Mouse (Mus musculus): Measurements from ENCODE around the gene Myl7. TPM values are rescaled to one million over a fixed set of nuclear protein-coding genes. Genes with fewer than 3 reads are reported as not detected.

Gene Myl7
- not detected for polyA plus RNA-seq (2017; shearing (Covaris generic))

GRCm38 (mm10) chr11:5898531-5898930, at the start of gene Myl7:
Gene Myl7 (minus strand): TSS chr11:5898782.

GRCm38 (mm10) chr11:5877921-5878526, 20.6 kb downstream of the Myl7 start, which contains the start of gene Pold2:
Gene Pold2 (minus strand): TSS chr11:5878292.

GRCm38 (mm10) chr11:5861678-5862393, 36.7 kb downstream of the Myl7 start, which contains the start of gene Aebp1:
Gene Aebp1 (plus strand): TSS chr11:5861947.

Other genes starting within 250 kb of the Myl7 start
- 100 to 1,000 TPM; 151 to 176 TPM for gene Mrps24, start 183.1 kb downstream of the Myl7 start, polyA plus RNA-seq (2017; shearing (Covaris generic))
- 10 to 100 TPM; 25.7 to 30.3 TPM for gene Urgcp, start 136.4 kb downstream of the Myl7 start, polyA plus RNA-seq (2017; shearing (Covaris generic))
- gene Dbnl, start 110.3 kb downstream of the Myl7 start, polyA plus RNA-seq (2017; shearing (Covaris generic)) = 100 to 1,000 TPM; 259 to 276 TPM
- 1 to 10 TPM; 2.7 to 2.9 TPM for gene Pgam2, start 95.0 kb downstream of the Myl7 start, polyA plus RNA-seq (2017; shearing (Covaris generic))
- 10 to 100 TPM; 36.3 to 36.9 TPM for gene Polm, start 60.8 kb downstream of the Myl7 start, polyA plus RNA-seq (2017; shearing (Covaris generic))
- 1 to 10 TPM in 1 of 2 experiments, under 1 TPM in 1; 0.55 to 1.2 TPM for gene Aebp1, start 36.8 kb downstream of the Myl7 start, polyA plus RNA-seq (2017; shearing (Covaris generic))
- gene Pold2, start 20.5 kb downstream of the Myl7 start, polyA plus RNA-seq (2017; shearing (Covaris generic)) = 10 to 100 TPM; 57.6 to 75.9 TPM
- gene Gck, start 51.3 kb upstream of the Myl7 start, polyA plus RNA-seq (2017; shearing (Covaris generic)) = 1 to 10 TPM in 1 of 2 experiments, not detected in 1; 1.0 TPM
- 10 to 100 TPM; 36.4 to 42.3 TPM for gene Ykt6, start 56.9 kb upstream of the Myl7 start, polyA plus RNA-seq (2017; shearing (Covaris generic))
- gene Camk2b, start 167.6 kb upstream of the Myl7 start, polyA plus RNA-seq (2017; shearing (Covaris generic)) = 10 to 100 TPM in 1 of 2 experiments, 1 to 10 TPM in 1; 6.3 to 18.0 TPM

Data from inflammation-experienced regulatory T-cells (primary cell).